Mouse (Mus musculus): ENCODE measurements around the gene Naif1. TPM values are rescaled to one million over a fixed set of nuclear protein-coding genes. Genes with fewer than 3 reads are reported as not detected.
A peak's percentile ranks its signal among the peaks of the same experiment; 100 is the strongest.
"Not testable (repeated sequence)": the region's sequence is repeated elsewhere in the genome, so short reads cannot be mapped to it uniquely, and the experiment has no call there.

Gene Naif1
- total and polyA plus RNA-seq, 2 experiments: 0.83 to 3.0 TPM

GRCm38 (mm10) chr2:32485751-32486150, 35.5 kb downstream of the Naif1 start:
- Histone ChIP-seq H3K4me1 (ENCODE audit: control insufficient read depth, insufficient read depth, low read length) (peaks cover 3% of the 10 kb centered on the region; the same call in 1 of the 2 replicates), H3K4me3 (ENCODE audit: insufficient read depth, low read depth, low read length) (no peak overlapping the region), H3K27me3 (ENCODE audit: control insufficient read depth, insufficient read depth, low read length) (no peaks in the 10 kb centered on the region), H3K27ac (replicated peaks; ENCODE audit: insufficient read depth, low read depth, low read length) (0 out of 2 replicates have a peak overlapping the region, but pooled peaks have one; percentile 79), H3K9ac (ENCODE audit: low read depth, low read length) (no peak overlapping the region), H3K79me2 (ENCODE audit: control insufficient read depth, insufficient read depth, low read length) (no peaks in the 10 kb centered on the region), H3K36me3 (ENCODE audit: control insufficient read depth, insufficient read depth, low read length) (no peaks in the 10 kb centered on the region)
- no peak for TF ChIP-seq POLR2A (IDR thresholded peaks at IDR 0.05; ENCODE audit: extremely low read depth, insufficient read depth, low read length)
- TF ChIP-seq CTCF (IDR thresholded peaks at IDR 0.05; ENCODE audit: low read depth, low read length): no peak
- no peak for DNase-seq (ENCODE audit: extremely low read depth, low read depth, low spot score)
- WGBS: 86% methylated on average over 4 of the region's 4 CpGs

- TF ChIP-seq CTCF (IDR thresholded peaks at IDR 0.05; ENCODE audit: low read depth, low read length) (no peak), POLR2A (IDR thresholded peaks at IDR 0.05; ENCODE audit: extremely low read depth, insufficient read depth, low read length) (no peak)
- no peak for DNase-seq (ENCODE audit: extremely low read depth, low read depth, low spot score)
- no peaks in the 10 kb centered on the region for H3K27me3 ChIP-seq (ENCODE audit: control insufficient read depth, insufficient read depth, low read length)
- no peaks in the 10 kb centered on the region for H3K79me2 ChIP-seq (ENCODE audit: control insufficient read depth, insufficient read depth, low read length)
- no peak overlapping the region for H3K9ac ChIP-seq (ENCODE audit: low read depth, low read length)
- peaks cover 3% of the 10 kb centered on the region; the same call in 1 of the 2 replicates for H3K4me1 ChIP-seq (ENCODE audit: control insufficient read depth, insufficient read depth, low read length)
- no peak overlapping the region for H3K27ac ChIP-seq (replicated peaks; ENCODE audit: insufficient read depth, low read depth, low read length)
- no peaks in the 10 kb centered on the region for H3K36me3 ChIP-seq (ENCODE audit: control insufficient read depth, insufficient read depth, low read length)
- no peak overlapping the region for H3K4me3 ChIP-seq (ENCODE audit: insufficient read depth, low read depth, low read length)
- WGBS: 97% methylated on average over 9 of the region's 9 CpGs
Observed at GRCm38 (mm10) chr2:32486155-32486554, 35.9 kb downstream of the Naif1 start.

GRCm38 (mm10) chr2:32487124-32487623, 36.9 kb downstream of the Naif1 start:
- WGBS: 4% methylated on average over 6 of the region's 6 CpGs
- no peaks in the 10 kb centered on the region for H3K36me3 ChIP-seq (ENCODE audit: control insufficient read depth, insufficient read depth, low read length)
- DNase-seq (ENCODE audit: extremely low read depth, low read depth, low spot score): peak; percentile 77
- no peak overlapping the region for H3K27ac ChIP-seq (replicated peaks; ENCODE audit: insufficient read depth, low read depth, low read length)
- no peak overlapping the region for H3K9ac ChIP-seq (ENCODE audit: low read depth, low read length)
- no peaks in the 10 kb centered on the region for H3K27me3 ChIP-seq (ENCODE audit: control insufficient read depth, insufficient read depth, low read length)
- TF ChIP-seq CTCF (IDR thresholded peaks at IDR 0.05; ENCODE audit: low read depth, low read length) (peak; percentile 92), POLR2A (IDR thresholded peaks at IDR 0.05; ENCODE audit: extremely low read depth, insufficient read depth, low read length) (no peak)
- no peaks in the 10 kb centered on the region for H3K79me2 ChIP-seq (ENCODE audit: control insufficient read depth, insufficient read depth, low read length)
- H3K4me3 ChIP-seq (ENCODE audit: insufficient read depth, low read depth, low read length): no peak overlapping the region; the same call in 1 of the 2 replicates
- H3K4me1 ChIP-seq (ENCODE audit: control insufficient read depth, insufficient read depth, low read length): peaks cover 3% of the 10 kb centered on the region; the same call in 1 of the 2 replicates

- peak; percentile 95 for TF ChIP-seq CTCF (IDR thresholded peaks at IDR 0.05; ENCODE audit: low read depth, low read length)
- TF ChIP-seq POLR2A (IDR thresholded peaks at IDR 0.05; ENCODE audit: extremely low read depth, insufficient read depth, low read length): no peak
- WGBS: 0% methylated on average over 5 of the region's 5 CpGs
- Histone ChIP-seq H3K4me1 (ENCODE audit: control insufficient read depth, insufficient read depth, low read length) (peaks cover 3% of the 10 kb centered on the region; the same call in 1 of the 2 replicates), H3K9ac (ENCODE audit: low read depth, low read length) (no peak overlapping the region), H3K79me2 (ENCODE audit: control insufficient read depth, insufficient read depth, low read length) (no peaks in the 10 kb centered on the region), H3K27ac (replicated peaks; ENCODE audit: insufficient read depth, low read depth, low read length) (no peak overlapping the region), H3K36me3 (ENCODE audit: control insufficient read depth, insufficient read depth, low read length) (no peaks in the 10 kb centered on the region), H3K27me3 (ENCODE audit: control insufficient read depth, insufficient read depth, low read length) (no peaks in the 10 kb centered on the region), H3K4me3 (ENCODE audit: insufficient read depth, low read depth, low read length) (no peak overlapping the region)
- DNase-seq (ENCODE audit: extremely low read depth, low read depth, low spot score): peak; percentile 69
Observed at GRCm38 (mm10) chr2:32488679-32489078, 38.4 kb downstream of the Naif1 start.

GRCm38 (mm10) chr2:32490730-32491129, 40.5 kb downstream of the Naif1 start:
- not testable (repeated sequence) for H3K9ac ChIP-seq (ENCODE audit: low read depth, low read length); H3K4me1 ChIP-seq (ENCODE audit: control insufficient read depth, insufficient read depth, low read length); H3K79me2 ChIP-seq (ENCODE audit: control insufficient read depth, insufficient read depth, low read length); H3K27me3 ChIP-seq (ENCODE audit: control insufficient read depth, insufficient read depth, low read length); H3K36me3 ChIP-seq (ENCODE audit: control insufficient read depth, insufficient read depth, low read length); H3K4me3 ChIP-seq (ENCODE audit: insufficient read depth, low read depth, low read length); H3K27ac ChIP-seq (replicated peaks; ENCODE audit: insufficient read depth, low read depth, low read length); DNase-seq (ENCODE audit: extremely low read depth, low read depth, low spot score)

GRCm38 (mm10) chr2:32492661-32493060, 42.4 kb downstream of the Naif1 start:
- Histone ChIP-seq H3K4me1 (ENCODE audit: control insufficient read depth, insufficient read depth, low read length) (no peaks in the 10 kb centered on the region), H3K36me3 (ENCODE audit: control insufficient read depth, insufficient read depth, low read length) (no peaks in the 10 kb centered on the region), H3K79me2 (ENCODE audit: control insufficient read depth, insufficient read depth, low read length) (no peaks in the 10 kb centered on the region), H3K27ac (replicated peaks; ENCODE audit: insufficient read depth, low read depth, low read length) (no peak overlapping the region), H3K27me3 (ENCODE audit: control insufficient read depth, insufficient read depth, low read length) (no peaks in the 10 kb centered on the region), H3K4me3 (ENCODE audit: insufficient read depth, low read depth, low read length) (no peak overlapping the region), H3K9ac (ENCODE audit: low read depth, low read length) (no peak overlapping the region)
- TF ChIP-seq CTCF (IDR thresholded peaks at IDR 0.05; ENCODE audit: low read depth, low read length): no peak
- no peak for TF ChIP-seq POLR2A (IDR thresholded peaks at IDR 0.05; ENCODE audit: extremely low read depth, insufficient read depth, low read length)
- no peak for DNase-seq (ENCODE audit: extremely low read depth, low read depth, low spot score)
- WGBS: 78% methylated on average over 2 of the region's 2 CpGs

All from liver, adult 2 months (tissue).